Mouse (Mus musculus) thymus, adult 2 months (tissue): ENCODE measurements around the gene Med12l.

ENCODE experiments used
- CTCF ChIP-seq: fragments of 200-500 bp; IDR thresholded peaks from 2 replicates; pipeline ENCODE4 v1.5.1; 2012; ENCODE audit warnings: mild to moderate bottlenecking, control low read depth, low read length, moderate library complexity, borderline replicate concordance; ENCODE audit not compliant: control insufficient read depth, poor library complexity, insufficient read depth; ENCODE audit errors: extremely low read depth
- POLR2A ChIP-seq: fragments of 200-500 bp; IDR thresholded peaks from 2 replicates; pipeline ENCODE4 v1.6.1; 2012; ENCODE audit warnings: mild to moderate bottlenecking, low read length, control low read depth, moderate library complexity; ENCODE audit not compliant: control insufficient read depth, poor library complexity, insufficient read depth; ENCODE audit errors: extremely low read depth

DNA sequence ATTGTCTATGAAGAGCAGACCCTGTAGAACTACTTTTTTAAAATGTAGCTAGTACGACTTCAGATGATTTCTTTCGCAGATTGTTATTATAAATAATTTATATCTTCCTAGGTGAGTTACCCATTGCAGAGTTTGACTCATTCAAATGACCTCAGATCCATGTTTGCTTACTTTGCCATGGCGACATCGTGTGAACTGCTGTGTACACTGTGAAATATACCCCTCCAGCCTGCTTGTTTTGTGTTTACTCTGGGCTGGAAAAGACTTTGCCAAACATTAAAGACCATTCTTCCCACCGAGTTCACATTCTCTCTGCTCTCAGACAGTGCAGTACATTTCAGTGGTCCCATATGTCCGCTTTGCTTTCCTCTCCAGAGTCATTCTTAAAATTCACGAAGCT lies 310.5 kb downstream of the Med12l start:
- TF ChIP-seq CTCF (no peak), POLR2A (no peak)
